Mouse (Mus musculus) stomach, postnatal 0 days (tissue): ENCODE data around the gene Akap6.

ENCODE experiments used
- CTCF ChIP-seq: IDR thresholded peaks from 2 replicates; pipeline ENCODE4 v1.5.1; 2016; ENCODE audit warnings: antibody characterized with exemption, low read depth, mild to moderate bottlenecking, moderate library complexity
- EP300 ChIP-seq: optimal IDR thresholded peaks from 2 replicates; pipeline ENCODE3; 2016; ENCODE audit warnings: antibody characterized with exemption

DNA sequence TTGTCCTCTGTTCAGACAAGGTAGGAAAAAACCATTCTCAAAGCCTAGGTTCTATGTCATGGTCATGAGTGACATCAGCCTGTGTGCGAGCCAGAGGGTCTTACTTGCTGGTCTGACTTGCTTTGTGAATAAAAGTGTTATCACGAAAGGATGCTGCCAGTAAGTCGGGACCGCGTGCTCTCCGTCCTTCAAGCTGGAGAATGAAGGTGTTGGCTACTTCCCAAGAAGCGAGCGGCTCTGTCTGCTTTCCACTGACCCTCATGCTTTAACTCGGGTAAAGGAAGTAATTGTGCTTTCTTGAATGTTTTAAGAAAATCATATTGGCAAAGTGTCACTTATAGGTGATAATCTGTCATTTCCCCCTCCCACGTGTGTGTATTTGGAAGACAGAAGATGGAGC is 198.9 kb downstream of the Akap6 start:
- no peak for TF ChIP-seq CTCF
- no peak for TF ChIP-seq EP300
